Mouse (Mus musculus) Muller cell, postnatal 12 days (primary cell): Measurements from ENCODE around the gene Dkc1.

ENCODE experiments used
- DNase-seq: peaks from one replicate; pipeline ENCODE4 v3.0.0-alpha.2; 2015; ENCODE audit errors: inconsistent ontology term

Dkc1 gene

DNA sequence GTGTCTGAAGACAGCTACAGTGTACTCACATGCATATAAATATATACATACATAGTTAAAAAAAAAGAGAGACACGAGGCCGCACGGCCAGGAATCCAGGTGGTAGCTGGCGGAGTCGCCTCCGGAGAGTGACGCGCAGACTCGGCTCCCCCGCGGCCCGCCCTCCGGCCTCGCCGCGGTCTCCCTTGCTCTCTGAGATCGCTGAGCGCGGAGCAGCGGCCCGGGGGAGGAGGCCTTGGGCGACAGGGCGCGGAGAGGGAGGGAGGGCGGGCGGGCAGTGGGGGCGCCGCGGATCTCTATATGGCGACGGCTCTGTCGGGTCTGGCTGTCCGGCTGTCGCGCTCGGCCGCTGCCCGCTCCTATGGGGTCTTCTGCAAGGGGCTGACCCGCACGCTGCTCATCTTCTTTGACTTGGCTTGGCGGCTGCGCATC, 47.5 kb downstream of the Dkc1 start:
- DNase-seq, result peak; percentile 10

- no peak for DNase-seq
Measured at GRCm38 (mm10) chrX:75148414-75148813, 52.8 kb downstream of the Dkc1 start.

DNA sequence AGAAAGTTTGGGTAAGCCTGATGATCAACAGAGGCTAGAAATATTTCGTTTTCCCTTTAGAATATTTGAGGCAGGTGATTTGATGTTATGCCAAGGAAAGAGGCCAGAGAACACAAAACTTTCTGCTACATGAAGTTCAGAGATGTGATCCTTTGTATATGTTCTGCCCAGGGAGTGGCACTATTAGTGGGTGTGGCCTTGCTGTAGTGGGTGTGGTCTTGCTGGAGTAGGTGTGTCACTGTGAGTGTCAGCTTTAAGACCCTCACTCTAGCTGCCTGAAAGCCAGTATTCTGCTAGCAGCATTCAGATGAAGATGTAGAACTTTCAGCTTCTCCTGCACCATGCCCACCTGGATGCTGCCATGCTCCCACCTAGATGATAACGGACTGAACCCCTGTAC, 54.6 kb downstream of the Dkc1 start:
- DNase-seq, result no peak

- DNase-seq, result no peak
Measured at GRCm38 (mm10) chrX:75152249-75152648, 56.6 kb downstream of the Dkc1 start.

GRCm38 (mm10) chrX:75155576-75156243, 60.1 kb downstream of the Dkc1 start:
- peak; percentile 64 for DNase-seq
